Mouse (Mus musculus) thymus, postnatal 14 days (tissue): Measurements from ENCODE around the gene Dspp.

Source experiments
- DNase-seq: peaks from one replicate; pipeline ENCODE4 v3.0.0; 2021

Gene Dspp

GRCm38 (mm10) chr5:104201153-104201950 is 30.8 kb downstream of the Dspp start:
- DNase-seq: no peak

GRCm38 (mm10) chr5:104202351-104202750 is 31.8 kb downstream of the Dspp start, which contains the start of gene Dmp1:
TSS of gene Dmp1 (plus strand) at chr5:104202613.
- DNase-seq: no peak

GRCm38 (mm10) chr5:104212531-104212930 is 42.0 kb downstream of the Dspp start:
- no peak for DNase-seq

GRCm38 (mm10) chr5:104218926-104219325 is 48.4 kb downstream of the Dspp start:
- DNase-seq: no peak

GRCm38 (mm10) chr5:104224299-104224698 is 53.8 kb downstream of the Dspp start:
- no peak for DNase-seq

- DNase-seq: no peak
Measured at GRCm38 (mm10) chr5:104224750-104225149, 54.2 kb downstream of the Dspp start.

GRCm38 (mm10) chr5:104228497-104228896 is 58.0 kb downstream of the Dspp start:
- DNase-seq: no peak
